Mouse (Mus musculus): ENCODE results near the gene Spcs2.
"Not testable (repeated sequence)": the region's sequence is repeated elsewhere in the genome, so short reads cannot be mapped to it uniquely, and the experiment has no call there.

GRCm38 (mm10) chr7:99818181-99818725 lies 45.0 kb downstream of the Spcs2 start:
- not testable (repeated sequence) for TF ChIP-seq CTCF, EP300 (IDR thresholded peaks at IDR 0.05; ENCODE audit: low read depth)

Data from heart, postnatal 0 days (tissue).